Mouse (Mus musculus) liver, embryonic 16.5 days (tissue): Measurements from ENCODE around the gene Hopx. TPM values are rescaled to one million over a fixed set of nuclear protein-coding genes. Genes with fewer than 3 reads are reported as not detected.

Experiments
- ATAC-seq: fragments of 200-750 bp; cut with Nextera tagmentation; 2 replicates; pipeline ENCODE4 v1.8.0; 2017; ENCODE audit warnings: low read depth, mild to moderate bottlenecking, moderate number of reproducible peaks, moderate library complexity
- H3K27ac ChIP-seq: fragments of 300-500 bp; sonication (generic); 2 replicates; pipeline ENCODE4 v1.5.1; 2014; ENCODE audit warnings: mild to moderate bottlenecking, low read length
- H3K27me3 ChIP-seq: fragments of 300-500 bp; sonication (generic); 2 replicates; pipeline ENCODE4 v1.6.1; 2014; ENCODE audit warnings: low read depth, low read length, mixed read lengths; ENCODE audit not compliant: control insufficient read depth, insufficient read depth
- H3K36me3 ChIP-seq: fragments of 300-500 bp; sonication (generic); 2 replicates; pipeline ENCODE4 v1.6.1; 2014; ENCODE audit warnings: mild to moderate bottlenecking; ENCODE audit not compliant: control insufficient read depth, insufficient read depth
- H3K4me1 ChIP-seq: fragments of 300-500 bp; sonication (generic); 2 replicates; pipeline ENCODE4 v1.6.1; 2014; ENCODE audit warnings: low read depth, low read length, mixed read lengths; ENCODE audit not compliant: control insufficient read depth
- H3K4me2 ChIP-seq: fragments of 300-500 bp; sonication (generic); 2 replicates; pipeline ENCODE4 v1.6.1; 2014; ENCODE audit warnings: low read depth, low read length, mixed read lengths
- H3K4me3 ChIP-seq: fragments of 300-500 bp; sonication (generic); 2 replicates; pipeline ENCODE4 v1.5.1; 2014; ENCODE audit warnings: low read depth, mild to moderate bottlenecking, low read length
- H3K9ac ChIP-seq: fragments of 300-500 bp; sonication (generic); 2 replicates; pipeline ENCODE4 v1.6.1; 2014; ENCODE audit warnings: low read depth, low read length
- H3K9me3 ChIP-seq: fragments of 300-500 bp; sonication (generic); replicated peaks from 2 replicates; pipeline ENCODE4 v1.6.1; 2016; ENCODE audit warnings: low read length; ENCODE audit not compliant: control insufficient read depth
- WGBS: fragments of 180-500 bp; shearing (Covaris S2); extraction: QIAGEN DNeasy Blood & Tissue Kit; methylation state at CpG from one replicate; pipeline ENCODE4 v1.1.7; 2014; ENCODE audit not compliant: insufficient replicate concordance; 5-methylcytosine and 5-hydroxymethylcytosine counted together
- polyA plus RNA-seq: library from polyadenylated mRNA; unstranded; fragments of >200 nt; fragmentation: Nextera tagmentation; extraction: Ambion mirVana; gene quantifications from 2 replicates; pipeline ENCODE4 v1.2.1, GENCODE M21; 2015

The Hopx gene
- 0.13 and 0.25 TPM in 2 replicates for polyA plus RNA-seq

DNA sequence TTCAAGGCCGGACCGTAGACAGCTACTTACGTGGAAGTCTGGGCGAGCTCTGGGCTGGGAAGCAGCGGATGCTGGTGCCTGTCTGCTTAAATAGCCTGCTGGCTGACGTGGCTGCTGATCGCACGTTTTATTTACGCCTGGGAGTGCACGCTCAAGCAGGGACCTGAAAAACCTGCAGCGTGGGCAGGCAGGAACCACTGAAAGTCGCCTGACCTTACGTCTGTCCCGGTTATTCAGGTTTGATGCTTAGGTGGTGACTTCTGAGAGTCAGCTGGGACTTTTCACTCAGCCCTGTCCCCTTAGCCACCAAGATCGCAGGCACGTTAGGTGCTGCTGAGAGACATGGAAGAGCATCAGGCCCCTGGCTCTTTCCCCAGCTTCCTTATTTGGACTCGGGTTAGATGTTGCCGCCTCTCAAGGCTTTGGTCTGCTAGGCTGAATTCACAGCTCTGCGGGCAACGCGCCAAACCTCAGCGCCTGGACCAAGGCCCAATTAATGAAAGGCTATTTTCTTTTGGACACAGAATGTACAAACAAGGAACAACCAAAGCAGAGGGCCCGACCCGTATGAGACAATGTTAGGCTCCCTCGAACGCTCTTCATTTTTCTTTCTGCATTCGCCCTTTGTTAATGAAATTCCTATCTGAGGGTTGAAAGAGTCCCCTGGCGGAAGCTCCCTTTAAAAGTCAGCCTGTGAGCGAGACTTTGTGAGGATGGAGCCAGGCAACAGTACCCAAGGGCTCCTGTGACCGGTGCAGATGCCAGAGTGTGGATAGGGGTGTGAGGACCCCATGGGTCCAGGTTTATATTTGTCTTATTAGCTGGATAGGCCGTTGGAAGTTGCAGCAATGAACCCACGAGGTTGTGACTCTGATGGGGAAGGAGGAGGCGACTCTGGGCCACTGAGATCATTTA lies at the start of gene Hopx:
TSS of gene Hopx (minus strand) at position 305 of the 915 bp plus-strand sequence.
- no peak within 1 kb of the TSS for H3K4me2 ChIP-seq
- H3K9me3 ChIP-seq, result no peaks in the 10 kb centered on the region
- no peak within 1 kb of the TSS for H3K4me3 ChIP-seq
- no peaks in the 10 kb centered on the region for H3K27me3 ChIP-seq
- no peak within 1 kb of the TSS for H3K27ac ChIP-seq
- peaks cover 10% of the 10 kb centered on the region for H3K4me1 ChIP-seq
- 55% methylated on average over 33 of the region's 33 CpGs for WGBS
- no peak for ATAC-seq
- H3K9ac ChIP-seq, result no peak within 1 kb of the TSS
- H3K36me3 ChIP-seq, result no peaks in the 10 kb centered on the region

DNA sequence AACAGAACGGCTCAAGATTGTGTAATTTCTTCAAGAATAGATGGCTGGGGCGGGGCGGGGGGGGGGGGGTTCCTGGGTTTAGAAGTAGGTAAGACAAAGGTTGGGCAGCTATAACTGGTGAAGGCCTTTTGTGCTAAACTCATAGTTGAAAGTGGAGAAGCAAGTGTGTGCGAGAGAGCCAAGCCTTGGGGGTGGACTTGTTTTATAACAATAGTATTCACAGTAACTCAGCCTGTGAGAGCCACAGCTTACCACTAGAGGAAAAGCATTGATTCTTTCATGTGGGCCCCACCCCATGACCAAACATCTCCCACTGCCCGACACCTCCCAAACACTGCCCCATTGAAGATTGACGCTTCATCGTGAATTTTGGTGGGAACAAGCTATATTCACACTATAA lies 48.7 kb upstream of the Hopx start:
- H3K4me1 ChIP-seq, result no peaks in the 10 kb centered on the region
- no peaks in the 10 kb centered on the region for H3K36me3 ChIP-seq
- no peak overlapping the region for H3K9ac ChIP-seq
- H3K27me3 ChIP-seq, result no peaks in the 10 kb centered on the region
- no peak overlapping the region for H3K27ac ChIP-seq
- H3K4me2 ChIP-seq, result no peak overlapping the region
- no peak for ATAC-seq
- H3K9me3 ChIP-seq, result no peaks in the 10 kb centered on the region
- no peak overlapping the region for H3K4me3 ChIP-seq
- WGBS, result 67% methylated on average over 7 of the region's 7 CpGs

DNA sequence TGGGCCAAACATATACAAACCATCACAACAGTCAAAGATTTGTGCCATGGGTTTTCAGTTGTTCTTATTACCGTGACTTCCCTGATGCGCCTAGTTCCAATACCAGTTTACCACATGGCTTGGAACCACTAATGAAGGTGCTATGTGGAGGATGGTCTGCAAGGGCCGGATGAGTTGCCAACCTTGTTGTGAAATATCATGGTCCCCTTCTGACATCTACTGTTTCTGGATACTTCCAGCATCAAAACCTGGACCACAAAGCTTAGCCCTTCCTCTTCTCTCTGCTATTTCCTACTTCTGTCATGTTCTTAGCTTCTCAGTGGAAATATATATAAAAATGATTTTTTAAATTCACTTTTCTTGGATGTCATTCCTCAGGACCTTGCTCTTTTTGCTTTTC lies 47.6 kb upstream of the Hopx start:
- no peak for ATAC-seq
- Histone ChIP-seq H3K9me3 (no peaks in the 10 kb centered on the region), H3K9ac (no peak overlapping the region), H3K4me2 (no peak overlapping the region), H3K27me3 (no peaks in the 10 kb centered on the region), H3K4me3 (no peak overlapping the region), H3K27ac (no peak overlapping the region), H3K4me1 (no peaks in the 10 kb centered on the region), H3K36me3 (no peaks in the 10 kb centered on the region)
- WGBS, result 56% methylated on average over 3 of the region's 3 CpGs

DNA sequence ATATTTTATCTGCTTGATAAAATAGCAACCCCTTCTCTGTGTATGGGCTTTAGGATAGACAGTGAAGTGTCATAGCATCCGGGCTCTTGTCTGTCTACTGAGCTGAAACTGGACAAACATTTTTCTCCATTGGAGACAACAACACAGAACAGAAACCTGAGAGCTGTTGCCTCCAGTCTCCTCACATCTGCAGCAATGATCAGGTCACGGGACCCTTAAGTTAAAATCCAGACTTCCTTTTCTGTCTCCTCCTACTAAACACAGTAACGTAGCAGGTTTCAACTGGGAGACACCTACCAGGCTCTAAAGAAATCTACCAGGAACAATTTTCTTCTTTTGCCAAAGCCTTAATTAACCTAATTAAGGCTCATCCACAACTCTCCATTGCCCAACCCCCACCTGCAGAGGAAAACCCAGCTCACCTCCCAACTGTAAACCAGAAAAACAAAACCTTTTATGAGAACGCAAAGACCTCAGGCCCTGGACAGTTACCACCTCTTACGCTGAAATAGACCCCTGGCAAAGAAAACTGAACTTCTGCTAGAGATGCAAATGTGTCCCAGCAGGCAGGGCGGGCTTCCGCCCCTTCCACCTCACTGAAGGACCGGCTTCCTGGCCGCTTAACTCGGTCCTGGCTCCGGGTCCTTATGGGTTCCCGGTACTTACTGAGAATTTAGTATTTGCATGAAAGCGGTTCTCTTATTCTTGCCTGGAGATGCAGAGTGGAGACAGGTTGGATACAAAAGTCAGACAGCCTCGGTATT lies 43.0 kb upstream of the Hopx start:
- Histone ChIP-seq H3K4me2 (no peak overlapping the region), H3K27me3 (no peaks in the 10 kb centered on the region), H3K4me1 (no peaks in the 10 kb centered on the region), H3K36me3 (no peaks in the 10 kb centered on the region), H3K9ac (no peak overlapping the region), H3K4me3 (no peak overlapping the region), H3K27ac (no peak overlapping the region), H3K9me3 (no peaks in the 10 kb centered on the region)
- no peak for ATAC-seq
- WGBS, result 43% methylated on average over 14 of the region's 14 CpGs

DNA sequence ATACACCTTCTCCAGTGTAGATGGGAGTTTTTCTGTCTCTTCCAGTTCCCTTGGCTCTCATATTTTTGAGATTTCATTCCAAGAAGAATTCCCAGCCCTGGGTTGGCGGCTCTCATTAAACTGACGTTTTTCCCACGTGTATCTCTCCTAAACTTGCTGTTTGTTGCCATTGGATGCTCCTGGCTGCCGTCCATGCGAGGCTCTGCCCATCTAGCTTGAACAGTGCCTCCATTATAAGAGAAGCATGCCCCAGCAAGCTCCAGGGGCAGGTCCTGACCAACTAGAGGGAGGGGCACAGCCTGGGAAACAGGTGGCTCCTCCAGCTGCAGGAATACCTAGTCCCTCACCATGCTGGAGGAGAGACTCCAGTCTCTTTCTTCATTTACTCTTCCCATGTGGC lies 42.0 kb upstream of the Hopx start:
- Histone ChIP-seq H3K4me2 (no peak overlapping the region), H3K4me1 (no peaks in the 10 kb centered on the region), H3K27me3 (no peaks in the 10 kb centered on the region), H3K9me3 (no peaks in the 10 kb centered on the region), H3K27ac (no peak overlapping the region), H3K9ac (no peak overlapping the region), H3K4me3 (no peak overlapping the region), H3K36me3 (no peaks in the 10 kb centered on the region)
- 63% methylated on average over 5 of the region's 5 CpGs for WGBS
- no peak for ATAC-seq

DNA sequence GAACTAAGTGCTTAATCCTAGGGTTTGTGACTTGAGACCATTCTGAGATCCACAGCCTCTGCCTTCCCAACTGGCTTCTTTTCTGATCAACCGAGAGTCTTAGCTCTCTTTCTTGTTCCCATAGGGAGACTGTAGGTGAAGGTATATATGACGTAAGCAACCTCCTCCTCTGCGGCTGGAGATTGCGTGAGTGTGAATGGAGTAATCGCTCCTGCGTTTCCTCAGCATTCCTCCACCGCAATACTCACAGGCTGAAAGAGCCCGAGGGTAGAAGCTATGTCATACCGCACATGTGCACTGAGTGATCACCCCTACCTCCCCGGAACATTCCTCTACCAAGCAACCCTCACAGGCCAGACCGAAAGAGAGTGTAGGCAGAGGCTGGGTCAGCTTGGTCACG lies 40.6 kb upstream of the Hopx start:
- Histone ChIP-seq H3K4me3 (no peak overlapping the region), H3K4me2 (no peak overlapping the region), H3K9me3 (no peaks in the 10 kb centered on the region), H3K4me1 (no peaks in the 10 kb centered on the region; the same call in 1 of the 2 replicates), H3K36me3 (no peaks in the 10 kb centered on the region), H3K27me3 (no peaks in the 10 kb centered on the region), H3K27ac (no peak overlapping the region), H3K9ac (no peak overlapping the region)
- WGBS, result 77% methylated on average over 12 of the region's 12 CpGs
- no peak for ATAC-seq

DNA sequence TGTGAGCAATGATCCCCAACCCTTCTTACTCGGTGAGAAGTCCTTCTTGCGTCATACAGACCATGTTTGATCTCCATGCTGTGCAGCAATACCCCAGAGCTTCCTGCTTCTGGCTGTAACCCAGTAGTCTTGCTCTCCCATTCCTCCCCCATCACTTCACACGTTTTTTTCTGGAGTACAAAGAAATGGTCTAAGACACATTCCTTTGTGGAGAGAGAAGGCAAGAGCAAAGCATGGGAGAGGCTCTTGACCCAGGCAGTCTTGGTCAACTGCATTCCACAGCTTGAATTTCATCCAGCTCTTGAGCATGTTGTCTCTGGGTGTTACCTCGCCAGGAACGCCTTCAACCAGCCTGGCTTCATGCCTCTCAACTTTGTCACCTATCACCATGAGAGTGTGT lies 39.9 kb upstream of the Hopx start:
- Histone ChIP-seq H3K36me3 (no peaks in the 10 kb centered on the region), H3K9ac (no peak overlapping the region), H3K27me3 (no peaks in the 10 kb centered on the region), H3K4me1 (no peaks in the 10 kb centered on the region; the same call in 1 of the 2 replicates), H3K4me3 (no peak overlapping the region), H3K4me2 (no peak overlapping the region), H3K9me3 (no peaks in the 10 kb centered on the region), H3K27ac (no peak overlapping the region)
- 56% methylated on average over 5 of the region's 5 CpGs for WGBS
- ATAC-seq, result no peak

DNA sequence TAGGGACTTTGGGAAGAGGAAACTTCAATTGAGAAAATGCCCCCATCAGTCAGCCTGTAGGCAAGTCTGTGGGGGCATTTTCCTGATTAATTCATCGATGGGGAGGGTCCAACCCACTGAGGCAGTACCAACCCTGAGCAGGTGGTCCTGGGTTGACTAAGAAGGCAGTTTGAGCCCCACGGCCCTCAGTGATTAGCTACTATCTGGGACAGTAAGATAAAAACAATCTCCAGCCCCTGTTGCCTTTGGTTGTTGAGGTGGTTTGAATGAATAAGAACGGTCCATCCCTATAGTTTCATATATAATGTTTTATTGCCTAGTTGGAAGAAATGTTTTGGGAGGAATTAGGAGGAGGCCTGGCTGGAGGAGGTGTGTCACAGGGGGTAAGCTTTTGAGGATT lies 36.8 kb upstream of the Hopx start:
- Histone ChIP-seq H3K36me3 (no peaks in the 10 kb centered on the region), H3K9ac (no peak overlapping the region), H3K4me2 (no peak overlapping the region), H3K4me3 (no peak overlapping the region), H3K27ac (no peak overlapping the region), H3K9me3 (no peaks in the 10 kb centered on the region), H3K4me1 (peaks cover 4% of the 10 kb centered on the region), H3K27me3 (no peaks in the 10 kb centered on the region)
- peak; percentile 57 for ATAC-seq
- WGBS, result 34% methylated on average over 3 of the region's 3 CpGs

DNA sequence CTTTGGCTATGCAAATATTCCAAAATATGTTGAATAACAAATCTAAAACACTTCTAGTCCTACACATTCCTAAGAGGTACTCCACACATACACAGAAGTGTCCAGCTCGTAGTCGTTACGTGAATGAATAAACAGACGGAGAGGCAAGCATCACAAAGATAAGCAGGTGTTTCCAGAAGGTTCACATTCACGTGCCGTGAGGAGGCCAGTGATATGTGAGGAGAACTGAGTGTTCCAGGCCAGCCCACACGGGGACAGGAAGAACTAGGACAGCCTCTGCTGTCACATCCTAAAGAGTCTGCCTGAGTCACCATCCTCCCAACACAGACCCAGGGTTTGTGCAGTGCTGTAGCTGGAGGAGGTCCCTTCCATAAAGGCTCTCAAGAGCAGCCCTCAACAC lies 36.2 kb upstream of the Hopx start:
- H3K27ac ChIP-seq, result no peak overlapping the region
- peaks cover 4% of the 10 kb centered on the region for H3K4me1 ChIP-seq
- no peaks in the 10 kb centered on the region for H3K9me3 ChIP-seq
- no peak overlapping the region for H3K4me2 ChIP-seq
- no peak overlapping the region for H3K4me3 ChIP-seq
- no peak overlapping the region for H3K9ac ChIP-seq
- H3K36me3 ChIP-seq, result no peaks in the 10 kb centered on the region
- no peaks in the 10 kb centered on the region for H3K27me3 ChIP-seq
- ATAC-seq, result peak; percentile 81
- WGBS, result 37% methylated on average over 7 of the region's 7 CpGs
